Mouse (Mus musculus): ENCODE measurements around the gene Arhgef7. TPM values are rescaled to one million over a fixed set of nuclear protein-coding genes. Genes with fewer than 3 reads are reported as not detected.

The Arhgef7 gene
- total and polyA plus RNA-seq, 2 experiments from 2014 or later = 53.9 to 105 TPM

DNA sequence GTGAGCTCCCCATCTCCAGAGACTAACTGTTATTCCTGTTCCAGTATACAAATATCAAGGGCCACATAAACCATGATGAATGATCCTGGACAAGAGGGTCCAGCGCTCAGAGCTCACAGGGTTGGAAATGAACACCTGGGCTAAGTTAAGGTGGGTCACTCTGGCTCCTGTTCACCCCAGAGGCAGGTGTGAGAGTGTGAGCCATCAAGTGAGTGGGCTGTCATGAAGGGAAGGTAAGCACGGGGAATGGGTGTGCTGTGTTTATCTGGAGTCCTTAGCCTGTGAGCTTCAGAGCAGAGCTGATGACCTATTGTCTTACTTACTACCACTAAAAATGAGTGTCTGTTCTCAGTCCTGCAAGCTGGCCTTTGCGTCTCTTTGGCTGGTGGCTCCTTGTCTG, 157.1 kb downstream of the Arhgef7 start:
- 95% methylated on average over 3 of the region's 3 CpGs for WGBS
- Histone ChIP-seq H3K9ac (replicated peaks; ENCODE audit: low read length) (no peak overlapping the region), H3K27me3 (ENCODE audit: insufficient read depth, low read length) (no peaks in the 10 kb centered on the region), H3K4me3 (ENCODE audit: low read length) (no peak overlapping the region), H3K4me2 (ENCODE audit: low read depth, low read length) (no peak overlapping the region), H3K27ac (no peak overlapping the region), H3K4me1 (ENCODE audit: insufficient read depth, low read length) (0 out of 2 replicates have a peak, but pooled peaks cover 6% of the 10 kb centered on the region), H3K9me3 (ENCODE audit: low read length) (no peaks in the 10 kb centered on the region), H3K36me3 (ENCODE audit: insufficient read depth, low read length) (no peaks in the 10 kb centered on the region)
- ATAC-seq = no peak
- DNase-seq (ENCODE audit: low spot score) = no peak
- TF ChIP-seq CTCF (IDR thresholded peaks at IDR 0.05; ENCODE audit: low read depth) = no peak

Other genes starting within 250 kb of the Arhgef7 start
- 0.58 and 4.7 TPM in 2 replicates for gene Rab20, start 249.0 kb upstream of the Arhgef7 start, total RNA-seq (2014; rRNA removed)
- gene Rab20, start 249.0 kb upstream of the Arhgef7 start, polyA plus RNA-seq (2015; fragmentation: Nextera tagmentation; extraction: Ambion mirVana) = 2.2 and 3.1 TPM in 2 replicates
- 86.9 and 115 TPM in 2 replicates for gene Naxd, start 230.2 kb upstream of the Arhgef7 start, total RNA-seq (2014; rRNA removed)
- gene Naxd, start 230.2 kb upstream of the Arhgef7 start, polyA plus RNA-seq (2015; fragmentation: Nextera tagmentation; extraction: Ambion mirVana) = 125 and 129 TPM in 2 replicates
- gene Cars2, start 176.9 kb upstream of the Arhgef7 start, total RNA-seq (2014; rRNA removed) = 42.6 and 58.0 TPM in 2 replicates
- gene Cars2, start 176.9 kb upstream of the Arhgef7 start, polyA plus RNA-seq (2015; fragmentation: Nextera tagmentation; extraction: Ambion mirVana) = 19.3 and 20.7 TPM in 2 replicates
- gene Ing1, start 172.2 kb upstream of the Arhgef7 start, total RNA-seq (2014; rRNA removed) = 12.5 and 19.0 TPM in 2 replicates
- 36.7 and 38.3 TPM in 2 replicates for gene Ing1, start 172.2 kb upstream of the Arhgef7 start, polyA plus RNA-seq (2015; fragmentation: Nextera tagmentation; extraction: Ambion mirVana)
- gene Ankrd10, start 92.0 kb upstream of the Arhgef7 start, total RNA-seq (2014; rRNA removed) = 108 and 127 TPM in 2 replicates
- 62.6 and 66.2 TPM in 2 replicates for gene Ankrd10, start 92.0 kb upstream of the Arhgef7 start, polyA plus RNA-seq (2015; fragmentation: Nextera tagmentation; extraction: Ambion mirVana)
- gene 1700016D06Rik, start 26.7 kb upstream of the Arhgef7 start, total RNA-seq (2014; rRNA removed) = not detected in 2 replicates
- 0.82 TPM in 1 of 2 replicates, not detected in the other for gene 1700016D06Rik, start 26.7 kb upstream of the Arhgef7 start, polyA plus RNA-seq (2015; fragmentation: Nextera tagmentation; extraction: Ambion mirVana)
- gene Tex29, start 112.8 kb downstream of the Arhgef7 start, total RNA-seq (2014; rRNA removed) = not detected in 2 replicates
- 0.58 and 1.3 TPM in 2 replicates for gene Tex29, start 112.8 kb downstream of the Arhgef7 start, polyA plus RNA-seq (2015; fragmentation: Nextera tagmentation; extraction: Ambion mirVana)